Mouse (Mus musculus): ENCODE measurements around the gene Tmem130.

DNA sequence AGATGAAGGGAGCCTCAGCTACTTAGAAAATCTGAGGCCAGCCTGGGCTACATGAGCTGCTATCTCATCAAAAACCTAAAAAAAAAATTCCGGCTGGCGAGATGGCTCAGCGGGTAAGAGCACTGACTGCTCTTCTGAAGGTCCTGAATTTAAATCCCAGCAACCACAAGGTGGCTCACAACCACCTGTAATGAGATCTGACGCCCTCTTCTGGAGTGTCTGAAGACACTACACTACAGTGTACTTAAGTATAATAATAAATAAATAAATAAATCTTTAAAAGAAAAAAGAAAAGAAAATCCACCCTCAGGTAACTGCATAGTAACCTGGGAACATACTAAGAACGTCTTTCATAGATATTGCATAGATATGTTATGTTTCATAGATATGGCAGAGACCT is 31.8 kb upstream of the Tmem130 start:
- TF ChIP-seq POLR2A (IDR thresholded peaks at IDR 0.05; ENCODE audit: control insufficient read depth, low read depth, low read length) (no peak), CTCF (IDR thresholded peaks at IDR 0.05; ENCODE audit: control insufficient read depth, insufficient read depth, insufficient replicate concordance, low read depth, low read length) (no peak)
